Mouse (Mus musculus) adrenal gland, postnatal 4 days (tissue): ENCODE data around the gene 4833420G17Rik. TPM values are rescaled to one million over a fixed set of nuclear protein-coding genes. Genes with fewer than 3 reads are reported as not detected.
"Not testable (repeated sequence)": the region's sequence is repeated elsewhere in the genome, so short reads cannot be mapped to it uniquely, and the experiment has no call there.

Experiments used
- DNase-seq, 2 experiments: peaks; one replicate each; pipeline ENCODE4 v3.0.0; 2021 to 2022; ENCODE audit warnings: low spot score in 2 of 2, mixed read lengths in 2 of 2
- long read RNA-seq, 2 experiments: library from polyadenylated mRNA; stranded (forward); transcript quantifications; one replicate each; pipeline ENCODE4 v2.0.0; 2021
- total RNA-seq, 2 experiments: library from RNA; stranded (reverse); gene quantifications; 2 replicates each; pipeline ENCODE4 v1.2.3; 2021

Gene 4833420G17Rik
- 10 to 100 TPM; 42.9 to 43.8 TPM for total RNA-seq
- long read RNA-seq, experiment 1, transcript 4833420G17Rik-201 (13 exons, 2,565 nt), result major isoform, 6 of 30 reads
- long read RNA-seq, experiment 1, partial matches to known transcripts, result 1 of 30 reads
- long read RNA-seq, experiment 1, other reads (novel, unspliced or antisense), result 14 of 30 reads
- long read RNA-seq, experiment 2, transcript 4833420G17Rik-201 (13 exons, 2,565 nt), result minor isoform, 6 of 61 reads
- long read RNA-seq, experiment 2, transcript 4833420G17Rik-206 (13 exons, 2,795 nt), result major isoform, 8 of 61 reads
- long read RNA-seq, experiment 2, partial matches to known transcripts, result 10 of 61 reads
- long read RNA-seq, experiment 2, other reads (novel, unspliced or antisense), result 32 of 61 reads

DNA sequence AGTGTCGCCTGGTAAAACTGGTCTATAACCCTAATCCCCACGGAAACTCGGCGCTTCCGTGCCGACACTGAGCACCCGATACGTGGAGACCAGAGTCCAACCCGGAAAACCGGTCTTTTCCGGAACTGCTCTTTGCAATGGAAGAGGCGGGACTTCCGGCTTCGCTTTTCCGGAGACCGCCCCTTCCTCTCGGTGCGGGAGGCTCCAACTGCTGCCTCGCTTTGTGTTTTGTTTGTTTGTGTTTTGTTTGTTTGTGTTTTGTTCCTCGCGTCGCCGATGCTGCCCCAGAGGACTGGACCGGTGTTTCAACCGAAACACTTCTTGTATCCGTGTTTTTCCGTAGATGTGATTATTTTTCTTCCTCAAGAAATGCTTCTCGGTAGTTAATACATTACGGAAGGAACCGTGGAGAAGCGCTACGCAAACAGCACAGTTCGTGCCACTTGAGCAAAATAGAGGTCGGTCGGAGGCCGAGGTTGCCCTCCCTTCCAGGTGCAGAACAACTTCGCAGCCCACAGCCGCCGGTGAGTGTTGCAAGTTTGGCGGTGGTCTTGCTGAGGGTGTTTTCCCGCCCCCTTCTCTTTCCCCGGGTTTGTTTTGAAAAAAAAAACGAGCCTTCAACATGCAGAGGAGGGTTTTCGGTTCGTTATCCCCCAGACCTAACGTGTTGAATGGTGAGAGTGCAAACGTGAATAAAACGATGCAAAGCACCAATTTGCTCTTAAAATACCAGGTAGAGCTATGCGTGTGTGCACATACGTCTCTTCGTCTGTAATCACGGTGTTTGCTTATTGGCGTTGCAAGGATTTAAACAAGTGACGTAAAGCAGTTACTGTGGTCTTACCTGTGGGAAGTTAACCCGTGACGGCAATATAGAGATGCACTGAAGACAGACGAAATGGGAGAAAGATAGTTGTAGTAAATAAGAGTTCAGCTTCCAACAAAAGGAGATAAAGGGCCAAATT is at the start of gene 4833420G17Rik:
4833420G17Rik (plus strand) TSS at position 173 of the 965 bp plus-strand sequence.
- peak; percentile 40 to 73 for DNase-seq

DNA sequence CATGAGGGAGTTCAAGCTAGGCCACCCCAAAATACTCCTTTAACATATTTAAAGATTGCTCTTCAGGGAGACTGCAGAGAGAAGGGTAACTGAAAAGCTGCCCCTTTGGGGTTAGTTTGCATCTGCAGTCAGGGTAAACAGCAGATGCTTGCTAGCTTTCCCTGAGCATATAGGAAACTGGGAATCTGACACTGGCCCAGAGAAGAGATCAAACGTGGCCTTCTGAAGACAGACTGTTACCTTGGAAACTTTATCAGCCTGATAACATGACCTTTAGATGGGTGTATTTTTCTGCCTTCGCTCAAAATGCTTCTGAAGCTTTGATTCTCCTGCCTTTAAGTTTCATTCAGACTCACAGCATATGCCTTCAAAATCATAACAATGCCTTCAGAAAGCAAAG is 49.5 kb upstream of the 4833420G17Rik start:
- no peak for DNase-seq

DNA sequence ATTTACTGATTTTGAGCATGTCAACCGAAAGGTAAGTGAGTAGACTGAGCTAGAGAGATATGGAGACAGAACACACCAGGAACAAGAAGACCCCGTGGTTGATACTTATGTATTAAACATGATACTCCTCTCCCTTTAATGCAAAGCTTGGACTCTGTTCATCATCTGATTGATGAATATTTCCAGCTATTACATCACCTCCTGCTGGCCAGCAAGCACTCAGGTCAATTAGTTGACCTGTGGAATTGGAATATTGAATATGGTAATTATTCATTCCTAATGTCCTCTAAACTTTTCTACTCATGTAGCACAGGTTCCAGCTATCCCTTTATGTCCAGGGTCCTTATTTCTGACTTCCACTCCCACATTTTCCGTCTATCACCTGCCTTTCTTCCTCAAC is 44.1 kb upstream of the 4833420G17Rik start:
- no peak for DNase-seq

DNA sequence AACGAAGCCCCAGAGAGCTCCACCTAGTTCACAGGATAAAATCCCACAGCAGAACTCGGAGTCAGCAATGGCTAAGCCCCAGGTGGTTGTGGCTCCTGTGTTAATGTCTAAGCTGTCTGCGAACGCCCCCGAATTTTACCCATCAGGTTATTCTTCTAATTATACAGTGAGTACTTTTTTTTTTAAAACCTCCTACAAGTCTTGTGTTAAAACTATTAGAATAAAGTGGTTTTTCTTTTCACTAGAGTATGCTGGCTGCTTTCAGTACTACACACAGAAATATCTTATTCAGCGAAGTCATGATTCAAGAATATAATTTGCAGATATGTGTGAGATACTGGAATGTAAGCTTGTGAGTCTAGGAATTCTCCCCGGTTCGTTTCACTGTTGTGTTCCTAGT is 32.4 kb upstream of the 4833420G17Rik start:
- no peak for DNase-seq

DNA sequence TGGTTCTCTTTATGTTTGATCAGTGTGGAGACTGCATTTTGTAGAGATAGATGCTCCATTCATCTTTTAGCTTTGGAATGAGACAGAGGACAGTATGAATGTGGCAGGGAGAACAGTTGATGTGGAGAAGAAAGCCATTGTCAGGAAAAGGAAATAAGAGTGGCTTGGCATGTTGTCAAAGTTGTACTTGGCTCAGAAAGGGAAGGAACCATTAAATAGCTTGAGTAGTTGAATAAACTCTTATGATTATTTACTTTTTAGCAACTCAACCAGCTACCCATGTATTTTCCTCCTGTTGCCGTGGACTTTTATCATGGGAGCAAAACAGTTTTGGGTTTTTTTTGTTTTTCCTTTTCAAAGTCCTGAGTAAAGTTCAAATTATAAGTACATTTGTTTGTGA is 30.5 kb upstream of the 4833420G17Rik start:
- DNase-seq, result no peak

DNA sequence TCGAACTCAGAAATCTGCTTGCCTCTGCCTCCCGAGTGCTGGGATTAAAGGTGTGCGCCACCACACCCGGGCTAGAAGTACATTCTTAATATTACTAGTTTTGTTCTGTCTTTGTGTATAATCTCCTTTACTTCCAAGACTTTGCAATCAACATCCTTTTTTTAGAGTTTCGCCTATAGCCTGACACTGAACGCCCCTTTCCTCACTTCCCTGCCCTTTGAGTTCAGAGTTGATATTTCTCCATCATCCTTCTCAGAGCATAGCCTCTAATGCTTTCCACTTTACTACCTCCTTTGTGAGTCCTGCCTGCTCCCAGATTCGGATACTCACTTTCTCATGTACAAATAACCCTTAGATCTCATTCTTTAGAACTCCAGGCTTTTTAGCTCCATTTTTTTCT is 28.2 kb upstream of the 4833420G17Rik start:
- no peak for DNase-seq

DNA sequence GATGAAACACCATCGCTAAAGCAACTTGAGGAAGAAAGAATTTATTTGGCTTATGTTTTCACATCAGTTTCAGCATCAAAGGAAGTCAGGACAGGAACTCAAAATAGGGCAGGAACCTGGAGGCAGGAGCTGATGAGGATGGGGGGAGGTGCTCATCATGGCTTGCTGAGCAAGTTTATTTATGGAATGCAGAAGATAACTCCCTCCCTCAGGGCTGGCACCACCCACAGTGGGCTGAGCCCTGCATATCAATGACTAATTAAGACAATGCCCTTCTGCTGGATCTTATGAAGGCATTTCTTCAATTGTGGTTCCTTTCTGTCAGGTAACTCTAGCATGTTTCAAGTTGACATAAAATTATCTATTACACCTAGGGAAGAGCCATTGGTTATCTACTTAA is 20.3 kb upstream of the 4833420G17Rik start:
- DNase-seq, result no peak

DNA sequence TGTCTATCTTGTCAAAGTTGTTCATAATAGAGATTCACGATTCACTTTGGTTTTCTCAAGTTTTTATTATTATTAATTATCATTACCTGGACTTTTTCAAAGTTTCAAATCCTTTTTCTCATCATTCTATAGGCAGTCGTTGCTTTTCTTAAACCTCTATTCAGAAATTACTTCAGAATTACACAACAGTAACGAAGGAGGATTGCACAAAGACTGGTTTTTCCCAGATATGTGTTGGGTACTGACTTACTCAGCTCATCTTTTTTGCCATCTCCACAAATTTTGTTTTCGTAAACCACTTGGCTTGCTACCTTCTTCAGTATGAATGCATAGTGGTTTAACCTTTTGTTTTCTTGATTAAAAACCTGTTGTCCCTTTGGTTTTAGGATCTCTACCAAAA is 9.0 kb upstream of the 4833420G17Rik start:
- no peak for DNase-seq

DNA sequence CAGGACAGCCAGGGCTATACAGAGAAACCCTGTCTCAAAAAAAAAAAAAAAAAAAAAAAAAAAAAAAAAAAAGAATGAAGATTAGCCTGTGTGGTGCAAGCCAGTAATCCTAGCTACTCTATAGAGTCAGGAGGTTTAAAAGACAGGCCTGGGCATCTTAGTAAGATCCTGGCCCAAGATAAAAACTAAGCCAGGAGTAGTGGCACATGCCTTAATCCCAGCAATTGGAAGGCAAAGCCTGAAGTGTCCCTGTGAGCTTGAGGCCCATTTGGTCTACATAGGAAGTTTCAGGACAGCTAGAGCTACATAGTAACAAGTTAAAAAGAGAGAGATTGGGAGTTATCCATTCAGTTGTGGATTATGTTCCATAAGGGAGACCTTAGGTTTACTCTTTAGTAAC is 7.5 kb upstream of the 4833420G17Rik start:
- no peak for DNase-seq

DNA sequence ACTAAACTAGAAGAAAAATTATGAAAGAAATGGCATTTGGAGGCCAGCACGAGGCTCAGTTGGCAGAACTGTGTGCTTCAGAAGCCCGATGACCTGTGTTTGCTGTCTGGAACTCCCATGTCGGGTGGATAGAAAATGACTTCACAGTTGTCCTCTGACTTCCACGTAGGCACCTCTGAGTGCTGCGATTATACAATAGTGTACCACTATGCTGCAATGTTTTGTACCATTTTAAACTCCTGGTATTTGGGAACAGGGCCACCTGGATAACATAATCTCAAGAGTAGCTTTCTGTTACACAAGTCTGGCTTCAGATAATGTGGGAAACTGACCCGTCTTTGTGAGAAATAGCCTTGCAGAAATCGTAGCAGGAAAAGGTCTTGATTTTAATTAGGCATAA is 6.2 kb upstream of the 4833420G17Rik start:
- DNase-seq, result no peak

DNA sequence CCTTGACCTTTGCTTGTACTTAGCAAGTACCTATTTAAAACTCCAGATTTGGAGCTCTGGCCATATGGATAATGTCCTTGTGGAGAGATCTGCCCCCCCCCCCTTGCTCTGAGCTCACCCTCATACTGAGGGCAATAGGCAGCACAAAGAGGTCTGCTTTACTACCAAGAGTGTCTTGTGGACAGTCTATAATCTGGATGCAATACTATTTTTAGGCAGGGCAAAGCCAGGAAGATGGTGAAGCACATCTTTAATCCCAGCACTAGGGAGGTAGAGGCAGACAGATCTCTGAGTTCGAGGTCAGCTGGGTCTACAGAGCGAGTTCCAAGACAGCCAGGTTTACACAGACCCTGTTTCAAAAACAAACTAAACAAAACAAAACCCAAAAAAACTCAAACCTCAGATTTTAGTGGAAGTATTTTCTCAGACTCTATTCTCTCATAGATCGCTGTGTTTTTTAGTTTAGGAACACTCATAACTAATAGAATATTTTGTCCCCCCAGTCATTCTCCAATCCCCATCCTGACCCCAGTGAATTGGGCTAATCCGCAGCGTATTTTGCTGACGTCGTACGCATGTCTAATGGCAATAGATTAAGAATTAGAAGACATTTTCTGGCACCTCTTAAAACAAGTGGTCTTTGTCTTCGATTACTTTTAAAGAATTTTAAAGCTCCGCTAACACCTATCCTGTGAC is 520 bp upstream of the 4833420G17Rik start:
- no peak for DNase-seq

DNA sequence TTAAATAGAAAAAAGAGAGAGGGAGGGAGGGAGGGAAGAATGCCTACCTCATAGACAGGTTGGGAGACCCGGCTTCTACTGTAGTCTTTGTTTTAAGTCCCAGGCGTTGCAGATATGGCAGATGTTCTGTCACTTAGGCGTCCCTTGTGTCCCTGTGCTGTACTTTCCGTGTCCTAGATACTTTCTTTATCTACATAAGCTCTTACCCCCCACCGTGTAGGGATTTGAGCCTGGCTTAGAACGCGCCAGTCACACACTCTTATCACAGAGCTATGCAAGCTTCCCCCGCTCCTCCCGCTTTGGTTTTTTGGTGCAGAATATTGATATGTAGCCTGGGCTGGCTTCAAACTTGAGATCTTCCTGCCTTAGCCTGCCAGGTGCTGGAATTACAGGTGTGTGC is 14.1 kb downstream of the 4833420G17Rik start:
- DNase-seq, result no peak

DNA sequence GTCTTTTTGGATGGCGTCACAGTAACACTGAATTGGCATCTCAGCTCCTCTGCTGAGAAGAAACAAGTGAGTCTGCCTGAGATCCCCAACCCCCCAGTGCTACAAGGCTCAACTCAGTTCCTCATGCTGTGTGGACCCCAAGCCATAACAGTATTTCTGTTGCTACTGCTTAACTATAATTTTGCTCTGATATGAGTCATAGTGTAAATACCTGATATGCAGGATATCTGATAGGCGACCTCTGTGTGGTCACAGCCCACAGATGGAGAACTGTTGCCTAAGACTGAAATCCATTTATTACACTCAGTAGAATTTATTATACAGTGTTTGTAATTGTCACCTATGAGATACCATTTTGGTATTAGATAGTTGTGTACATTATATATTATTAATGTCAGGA is 15.2 kb downstream of the 4833420G17Rik start:
- no peak for DNase-seq

DNA sequence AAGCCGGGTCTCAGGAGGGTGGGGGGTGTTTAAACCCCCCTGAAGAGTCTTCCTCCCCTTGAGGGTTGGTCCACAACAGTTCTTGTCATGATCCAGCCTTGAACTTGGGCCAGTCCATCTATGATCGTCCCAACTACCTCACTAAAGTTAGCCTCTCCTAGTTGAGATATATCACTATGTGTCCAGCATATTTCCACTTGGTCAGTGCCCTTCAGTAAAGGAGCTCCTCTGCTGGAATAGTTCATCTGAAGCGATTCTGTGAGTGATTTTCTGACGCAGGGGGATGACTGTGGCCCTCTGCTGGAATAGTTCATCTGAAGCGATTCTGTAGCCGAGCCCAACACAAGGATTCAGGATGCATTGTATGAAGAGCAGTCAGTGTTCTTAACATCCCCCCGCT is 24.8 kb downstream of the 4833420G17Rik start:
- no peak for DNase-seq

DNA sequence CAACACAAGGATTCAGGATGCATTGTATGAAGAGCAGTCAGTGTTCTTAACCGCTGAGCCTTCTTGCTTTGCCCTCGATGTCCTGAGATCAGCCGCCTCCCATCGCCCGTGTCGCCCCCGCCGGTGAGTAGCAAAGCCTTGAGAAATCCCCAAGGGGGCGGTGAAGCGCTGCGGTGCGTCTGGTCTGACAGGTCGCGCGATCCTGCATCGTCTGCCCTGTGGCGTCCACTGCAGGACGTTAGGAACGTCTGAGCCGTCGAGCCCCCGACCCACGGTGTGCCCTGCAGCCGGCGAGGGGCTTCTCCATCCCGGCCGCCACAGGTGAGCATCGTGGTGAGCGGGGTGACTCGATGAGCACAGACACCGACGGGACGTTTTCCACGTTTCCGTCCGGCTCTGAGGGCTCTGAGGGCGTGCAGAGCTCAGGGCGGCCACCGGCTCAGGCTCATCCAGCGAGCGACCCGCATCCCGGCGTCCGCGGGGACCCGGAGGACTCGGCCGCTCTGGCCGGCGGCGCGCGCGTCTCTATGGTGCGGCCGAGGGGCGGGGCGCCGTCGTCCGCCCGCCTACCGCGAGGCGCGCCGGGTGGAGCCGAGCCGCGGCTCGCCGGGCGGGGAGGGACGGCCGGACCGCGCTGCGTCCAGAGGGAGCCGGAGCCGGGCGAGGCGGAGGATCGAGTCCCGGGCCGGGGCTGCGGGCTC is 25.5 kb downstream of the 4833420G17Rik start, which contains the start of the genes Tmem267 and 3110070M22Rik:
Tmem267 (plus strand) TSS at position 160 of the 701 bp plus-strand sequence.
3110070M22Rik (minus strand) TSS at position 504 of the 701 bp plus-strand sequence.
- peak; percentile 73 to 94 for DNase-seq

DNA sequence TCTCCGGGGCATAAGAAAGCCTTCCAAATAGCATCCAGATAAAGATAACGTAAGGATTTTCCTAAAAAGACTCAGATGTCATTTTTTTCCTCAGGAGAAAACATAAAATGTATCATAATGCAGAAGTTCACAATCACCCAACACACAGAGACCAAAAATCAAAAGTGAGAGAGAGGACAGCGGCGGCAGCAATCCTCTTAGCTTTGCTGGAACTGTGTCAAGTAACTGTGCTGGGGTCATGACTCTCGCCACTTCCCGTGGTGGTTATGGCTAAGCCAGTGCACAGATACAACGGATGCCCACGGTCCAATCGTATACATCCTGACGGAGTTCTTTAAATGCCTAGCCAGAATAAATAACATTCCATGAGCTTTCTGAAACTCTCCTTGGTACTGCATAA is 29.5 kb downstream of the 4833420G17Rik start:
- not testable (repeated sequence) for DNase-seq

DNA sequence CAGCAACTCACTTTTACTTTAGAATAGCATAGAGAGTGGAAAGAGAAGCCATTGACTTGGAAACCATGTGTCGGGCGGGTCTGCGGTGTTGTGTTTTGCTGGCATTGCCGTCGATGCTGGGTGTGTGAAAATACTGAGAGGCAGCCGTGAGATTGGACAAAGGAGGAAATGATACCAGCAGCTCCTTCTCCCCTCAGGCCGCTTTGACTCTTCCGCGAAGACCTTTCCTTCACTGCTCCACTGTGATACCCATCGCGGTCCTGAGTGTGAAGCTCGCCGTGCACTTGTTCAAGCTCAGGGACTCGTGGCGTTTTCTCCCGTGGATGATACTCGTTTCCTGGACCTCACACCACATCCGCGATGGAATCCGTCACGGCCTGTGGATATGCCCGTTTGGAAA is 32.4 kb downstream of the 4833420G17Rik start:
- not testable (repeated sequence) for DNase-seq
